Mouse (Mus musculus): ENCODE measurements at regions not wholly inside any gene's neighbourhood (a gene's known extent, or its start where the extent isn't known, plus 50 kb on each side); places are given as distances from the start of the nearest gene placed in this dataset.

DNA sequence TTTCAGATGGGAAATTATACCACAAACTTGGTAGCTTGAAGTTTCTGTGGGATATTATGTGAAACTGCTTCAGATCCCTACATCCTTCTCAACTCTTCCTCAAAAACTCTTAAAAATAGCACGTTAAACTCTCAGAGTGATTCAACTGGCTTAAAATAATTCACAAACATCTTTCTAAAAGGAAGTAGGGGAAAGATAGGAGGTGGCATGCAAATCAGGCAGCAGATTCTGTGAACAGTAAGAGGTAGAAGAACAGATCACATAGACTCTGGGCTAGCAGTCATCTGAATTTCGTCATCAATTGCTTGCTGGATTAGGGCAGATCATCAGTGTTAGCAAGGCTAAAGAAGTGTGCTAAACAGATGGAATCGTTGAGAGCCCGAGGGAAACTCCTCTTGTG lies 133.9 kb upstream of the Cited2 start:
- TF ChIP-seq GATA1 (IDR thresholded peaks at IDR 0.05; ENCODE audit: borderline replicate concordance, low read length), result no peak
- no peak for TF ChIP-seq FLI1 (IDR thresholded peaks at IDR 0.05; ENCODE audit: low read length)

All from megakaryocyte, embryonic 14.5 days (primary cell).